Mouse (Mus musculus): ENCODE measurements around the gene Frmd4b. TPM values are rescaled to one million over a fixed set of nuclear protein-coding genes. Genes with fewer than 3 reads are reported as not detected.

Gene Frmd4b
- polyA plus RNA-seq, 1 experiment from 2014 or later: 15.1 TPM

GRCm38 (mm10) chr6:97339271-97339681 lies 278.1 kb downstream of the Frmd4b start:
- Histone ChIP-seq H3K4me3 (ENCODE audit: low read depth, low read length) (no peak overlapping the region), H3K36me3 (ENCODE audit: control insufficient read depth, insufficient read depth, low read length) (no peaks in the 10 kb centered on the region), H3K4me1 (ENCODE audit: control insufficient read depth, insufficient read depth, low read length) (no peaks in the 10 kb centered on the region), H3K9me3 (replicated peaks; ENCODE audit: control insufficient read depth, low read length, poor library complexity, severe bottlenecking) (no peaks in the 10 kb centered on the region), H3K9ac (ENCODE audit: low read depth, low read length) (no peak overlapping the region), H3K27me3 (ENCODE audit: control insufficient read depth, insufficient read depth, low read depth, low read length) (no peaks in the 10 kb centered on the region), H3K4me2 (ENCODE audit: low read length) (no peak overlapping the region), H3K27ac (ENCODE audit: low read length) (no peak overlapping the region)
- WGBS: 23% methylated on average over 5 of the region's 5 CpGs
- ATAC-seq: no peak

GRCm38 (mm10) chr6:97338843-97339242 lies 278.5 kb downstream of the Frmd4b start:
- no peak for ATAC-seq
- Histone ChIP-seq H3K4me1 (ENCODE audit: control insufficient read depth, insufficient read depth, low read length) (no peaks in the 10 kb centered on the region), H3K36me3 (ENCODE audit: control insufficient read depth, insufficient read depth, low read length) (no peaks in the 10 kb centered on the region), H3K4me2 (ENCODE audit: low read length) (no peak overlapping the region), H3K27ac (ENCODE audit: low read length) (no peak overlapping the region), H3K27me3 (ENCODE audit: control insufficient read depth, insufficient read depth, low read depth, low read length) (no peaks in the 10 kb centered on the region), H3K4me3 (ENCODE audit: low read depth, low read length) (no peak overlapping the region), H3K9me3 (replicated peaks; ENCODE audit: control insufficient read depth, low read length, poor library complexity, severe bottlenecking) (no peaks in the 10 kb centered on the region), H3K9ac (ENCODE audit: low read depth, low read length) (no peak overlapping the region)
- WGBS: 31% methylated on average over 4 of the region's 4 CpGs

DNA sequence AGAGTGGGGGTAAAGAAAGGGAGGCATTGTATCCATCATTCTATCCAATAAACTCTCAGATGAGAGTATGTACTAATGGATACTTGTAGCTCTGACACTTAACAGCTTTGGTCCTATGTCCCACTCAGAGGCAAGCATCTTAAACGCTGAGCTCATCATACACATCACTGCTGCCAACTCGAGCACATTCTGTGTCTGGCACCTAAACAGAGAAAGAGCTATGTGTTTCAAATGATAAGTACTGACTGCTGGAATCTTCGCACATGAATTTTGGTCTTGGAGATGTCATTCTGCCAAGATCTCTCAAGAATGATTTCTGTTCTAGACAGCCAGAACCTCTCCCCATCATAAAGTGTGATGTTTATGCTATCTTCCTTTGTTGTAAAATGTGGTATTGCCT lies 284.0 kb downstream of the Frmd4b start:
- Histone ChIP-seq H3K27me3 (ENCODE audit: control insufficient read depth, insufficient read depth, low read depth, low read length) (no peaks in the 10 kb centered on the region), H3K4me3 (ENCODE audit: low read depth, low read length) (no peak overlapping the region), H3K27ac (ENCODE audit: low read length) (no peak overlapping the region), H3K4me2 (ENCODE audit: low read length) (no peak overlapping the region), H3K4me1 (ENCODE audit: control insufficient read depth, insufficient read depth, low read length) (no peaks in the 10 kb centered on the region), H3K36me3 (ENCODE audit: control insufficient read depth, insufficient read depth, low read length) (no peaks in the 10 kb centered on the region), H3K9ac (ENCODE audit: low read depth, low read length) (no peak overlapping the region), H3K9me3 (replicated peaks; ENCODE audit: control insufficient read depth, low read length, poor library complexity, severe bottlenecking) (no peaks in the 10 kb centered on the region)
- ATAC-seq: no peak
- 86% methylated on average over 3 of the region's 3 CpGs for WGBS

GRCm38 (mm10) chr6:97323951-97324350 lies 293.4 kb downstream of the Frmd4b start:
- no peak for ATAC-seq
- Histone ChIP-seq H3K27ac (ENCODE audit: low read length) (no peak overlapping the region), H3K4me1 (ENCODE audit: control insufficient read depth, insufficient read depth, low read length) (no peaks in the 10 kb centered on the region), H3K4me2 (ENCODE audit: low read length) (no peak overlapping the region), H3K27me3 (ENCODE audit: control insufficient read depth, insufficient read depth, low read depth, low read length) (no peaks in the 10 kb centered on the region), H3K4me3 (ENCODE audit: low read depth, low read length) (no peak overlapping the region), H3K9me3 (replicated peaks; ENCODE audit: control insufficient read depth, low read length, poor library complexity, severe bottlenecking) (no peaks in the 10 kb centered on the region), H3K36me3 (ENCODE audit: control insufficient read depth, insufficient read depth, low read length) (no peaks in the 10 kb centered on the region), H3K9ac (ENCODE audit: low read depth, low read length) (no peak overlapping the region)
- WGBS: 55% methylated on average over 4 of the region's 4 CpGs

- no peak overlapping the region for H3K27ac ChIP-seq (ENCODE audit: low read length)
- no peak overlapping the region for H3K9ac ChIP-seq (ENCODE audit: low read depth, low read length)
- H3K9me3 ChIP-seq (replicated peaks; ENCODE audit: control insufficient read depth, low read length, poor library complexity, severe bottlenecking): no peaks in the 10 kb centered on the region
- H3K4me2 ChIP-seq (ENCODE audit: low read length): no peak overlapping the region
- no peak overlapping the region for H3K4me3 ChIP-seq (ENCODE audit: low read depth, low read length)
- no peaks in the 10 kb centered on the region for H3K4me1 ChIP-seq (ENCODE audit: control insufficient read depth, insufficient read depth, low read length)
- WGBS: 68% methylated on average over 12 of the region's 12 CpGs
- no peaks in the 10 kb centered on the region for H3K36me3 ChIP-seq (ENCODE audit: control insufficient read depth, insufficient read depth, low read length)
- H3K27me3 ChIP-seq (ENCODE audit: control insufficient read depth, insufficient read depth, low read depth, low read length): no peaks in the 10 kb centered on the region
- ATAC-seq: no peak
Observed at GRCm38 (mm10) chr6:97322126-97322525, 295.2 kb downstream of the Frmd4b start.

DNA sequence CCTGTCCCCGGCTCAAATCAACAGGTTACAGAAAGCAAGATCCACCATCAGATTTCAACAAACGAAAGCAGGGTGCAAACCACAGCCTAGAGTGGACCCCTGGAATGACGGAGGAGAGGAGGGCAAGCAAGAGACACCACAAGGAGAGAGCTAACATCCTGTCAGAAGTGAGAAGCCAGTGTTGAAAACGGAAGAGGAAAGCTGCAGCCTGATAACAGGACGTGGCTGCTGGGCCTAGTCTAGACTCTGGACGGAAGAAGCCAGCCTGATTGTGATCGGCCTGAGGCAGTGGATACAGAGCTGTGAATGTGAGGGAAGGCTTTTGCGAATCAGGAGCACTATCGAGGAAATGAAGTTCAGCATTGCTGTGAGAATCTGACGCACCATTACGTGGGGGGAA lies 296.2 kb downstream of the Frmd4b start:
- WGBS: 84% methylated on average over 11 of the region's 11 CpGs
- H3K27me3 ChIP-seq (ENCODE audit: control insufficient read depth, insufficient read depth, low read depth, low read length): no peaks in the 10 kb centered on the region
- H3K4me1 ChIP-seq (ENCODE audit: control insufficient read depth, insufficient read depth, low read length): no peaks in the 10 kb centered on the region
- no peak overlapping the region for H3K9ac ChIP-seq (ENCODE audit: low read depth, low read length)
- ATAC-seq: no peak
- H3K4me2 ChIP-seq (ENCODE audit: low read length): no peak overlapping the region
- H3K27ac ChIP-seq (ENCODE audit: low read length): no peak overlapping the region
- no peaks in the 10 kb centered on the region for H3K36me3 ChIP-seq (ENCODE audit: control insufficient read depth, insufficient read depth, low read length)
- no peaks in the 10 kb centered on the region for H3K9me3 ChIP-seq (replicated peaks; ENCODE audit: control insufficient read depth, low read length, poor library complexity, severe bottlenecking)
- no peak overlapping the region for H3K4me3 ChIP-seq (ENCODE audit: low read depth, low read length)

- no peaks in the 10 kb centered on the region for H3K9me3 ChIP-seq (replicated peaks; ENCODE audit: control insufficient read depth, low read length, poor library complexity, severe bottlenecking)
- no peak overlapping the region for H3K27ac ChIP-seq (ENCODE audit: low read length)
- H3K9ac ChIP-seq (ENCODE audit: low read depth, low read length): no peak overlapping the region
- ATAC-seq: no peak
- H3K36me3 ChIP-seq (ENCODE audit: control insufficient read depth, insufficient read depth, low read length): no peaks in the 10 kb centered on the region
- 90% methylated on average over 4 of the region's 4 CpGs for WGBS
- no peaks in the 10 kb centered on the region for H3K4me1 ChIP-seq (ENCODE audit: control insufficient read depth, insufficient read depth, low read length)
- H3K4me2 ChIP-seq (ENCODE audit: low read length): no peak overlapping the region
- H3K4me3 ChIP-seq (ENCODE audit: low read depth, low read length): no peak overlapping the region
- H3K27me3 ChIP-seq (ENCODE audit: control insufficient read depth, insufficient read depth, low read depth, low read length): no peaks in the 10 kb centered on the region
Observed at GRCm38 (mm10) chr6:97319081-97319480, 298.3 kb downstream of the Frmd4b start.

- H3K4me1 ChIP-seq (ENCODE audit: control insufficient read depth, insufficient read depth, low read length): no peaks in the 10 kb centered on the region
- no peaks in the 10 kb centered on the region for H3K9me3 ChIP-seq (replicated peaks; ENCODE audit: control insufficient read depth, low read length, poor library complexity, severe bottlenecking)
- no peak for ATAC-seq
- H3K27me3 ChIP-seq (ENCODE audit: control insufficient read depth, insufficient read depth, low read depth, low read length): no peaks in the 10 kb centered on the region
- no peaks in the 10 kb centered on the region for H3K36me3 ChIP-seq (ENCODE audit: control insufficient read depth, insufficient read depth, low read length)
- H3K9ac ChIP-seq (ENCODE audit: low read depth, low read length): no peak overlapping the region
- WGBS: 94% methylated on average over 3 of the region's 3 CpGs
- H3K4me2 ChIP-seq (ENCODE audit: low read length): no peak overlapping the region
- H3K27ac ChIP-seq (ENCODE audit: low read length): no peak overlapping the region
- H3K4me3 ChIP-seq (ENCODE audit: low read depth, low read length): no peak overlapping the region
Observed at GRCm38 (mm10) chr6:97317956-97318355, 299.4 kb downstream of the Frmd4b start.

GRCm38 (mm10) chr6:97316716-97317115 lies 300.6 kb downstream of the Frmd4b start:
- 86% methylated on average over 1 of the region's 1 CpGs for WGBS
- no peak overlapping the region for H3K9ac ChIP-seq (ENCODE audit: low read depth, low read length)

DNA sequence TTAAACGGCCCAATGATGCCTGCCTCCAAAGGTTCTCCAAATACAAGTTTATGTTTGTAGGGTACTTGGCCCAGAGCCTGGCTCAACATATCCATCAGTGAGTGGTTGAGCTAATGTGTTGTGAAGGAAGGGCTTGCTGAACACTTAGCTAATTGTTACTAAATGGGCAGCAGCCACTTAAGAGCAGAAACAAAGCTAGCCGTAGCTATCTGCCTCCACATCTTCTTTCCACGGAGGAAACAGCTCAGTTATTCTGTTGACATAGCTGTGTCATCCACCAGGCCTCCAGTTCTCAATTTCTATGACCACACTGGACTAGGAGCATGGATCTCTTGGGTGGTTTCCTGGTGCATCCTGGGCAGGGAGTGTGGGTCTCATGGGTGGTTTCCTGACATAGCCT lies 302.0 kb downstream of the Frmd4b start:
- Histone ChIP-seq H3K9me3 (replicated peaks; ENCODE audit: control insufficient read depth, low read length, poor library complexity, severe bottlenecking) (no peaks in the 10 kb centered on the region), H3K4me1 (ENCODE audit: control insufficient read depth, insufficient read depth, low read length) (peaks cover 8% of the 10 kb centered on the region), H3K4me2 (ENCODE audit: low read length) (no peak overlapping the region), H3K27ac (ENCODE audit: low read length) (no peak overlapping the region), H3K36me3 (ENCODE audit: control insufficient read depth, insufficient read depth, low read length) (no peaks in the 10 kb centered on the region), H3K9ac (ENCODE audit: low read depth, low read length) (no peak overlapping the region), H3K27me3 (ENCODE audit: control insufficient read depth, insufficient read depth, low read depth, low read length) (no peaks in the 10 kb centered on the region), H3K4me3 (ENCODE audit: low read depth, low read length) (no peak overlapping the region)
- no peak for ATAC-seq
- 75% methylated on average over 3 of the region's 3 CpGs for WGBS

More at GRCm38 (mm10) chr6:97316716-97317115, 300.6 kb downstream of the Frmd4b start:
- H3K9me3 ChIP-seq (replicated peaks; ENCODE audit: control insufficient read depth, low read length, poor library complexity, severe bottlenecking): no peaks in the 10 kb centered on the region
- no peak overlapping the region for H3K4me3 ChIP-seq (ENCODE audit: low read depth, low read length)
- no peak for ATAC-seq
- no peaks in the 10 kb centered on the region for H3K36me3 ChIP-seq (ENCODE audit: control insufficient read depth, insufficient read depth, low read length)
- H3K27me3 ChIP-seq (ENCODE audit: control insufficient read depth, insufficient read depth, low read depth, low read length): no peaks in the 10 kb centered on the region
- no peak overlapping the region for H3K27ac ChIP-seq (ENCODE audit: low read length)
- peaks cover 8% of the 10 kb centered on the region for H3K4me1 ChIP-seq (ENCODE audit: control insufficient read depth, insufficient read depth, low read length)
- no peak overlapping the region for H3K4me2 ChIP-seq (ENCODE audit: low read length)

Data from midbrain, embryonic 16.5 days (tissue).